Mouse (Mus musculus): ENCODE measurements around the gene Adgrv1.

DNA sequence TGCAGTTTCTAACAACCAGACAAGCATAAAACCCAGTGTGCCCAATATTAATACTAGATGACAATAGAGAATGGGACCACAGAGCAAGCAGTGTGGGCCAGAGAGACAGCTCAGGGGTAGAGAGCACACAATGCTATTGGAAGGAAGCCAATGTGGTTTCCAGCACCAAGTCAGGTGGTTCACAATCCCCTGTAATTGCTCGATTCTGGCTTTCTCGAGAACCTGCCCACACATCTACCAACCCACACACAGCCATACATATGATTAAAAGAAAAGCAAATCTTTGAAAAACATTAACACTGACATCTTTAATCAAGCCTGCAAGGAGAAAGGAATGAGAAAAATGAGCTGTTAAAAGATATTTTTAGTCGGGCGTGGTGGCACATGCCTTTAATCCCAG is 166.3 kb downstream of the Adgrv1 start:
- TF ChIP-seq CTCF (IDR thresholded peaks at IDR 0.05; ENCODE audit: low read depth), result no peak
- no peak for TF ChIP-seq EP300 (IDR thresholded peaks at IDR 0.05; ENCODE audit: low read depth)
